Mouse (Mus musculus) stomach, postnatal 0 days (tissue): ENCODE data around the gene Snd1.

ENCODE experiments used
- CTCF ChIP-seq: IDR thresholded peaks from 2 replicates; pipeline ENCODE4 v1.5.1; 2016; ENCODE audit warnings: antibody characterized with exemption, low read depth, mild to moderate bottlenecking, moderate library complexity
- EP300 ChIP-seq: optimal IDR thresholded peaks from 2 replicates; pipeline ENCODE3; 2016; ENCODE audit warnings: antibody characterized with exemption

DNA sequence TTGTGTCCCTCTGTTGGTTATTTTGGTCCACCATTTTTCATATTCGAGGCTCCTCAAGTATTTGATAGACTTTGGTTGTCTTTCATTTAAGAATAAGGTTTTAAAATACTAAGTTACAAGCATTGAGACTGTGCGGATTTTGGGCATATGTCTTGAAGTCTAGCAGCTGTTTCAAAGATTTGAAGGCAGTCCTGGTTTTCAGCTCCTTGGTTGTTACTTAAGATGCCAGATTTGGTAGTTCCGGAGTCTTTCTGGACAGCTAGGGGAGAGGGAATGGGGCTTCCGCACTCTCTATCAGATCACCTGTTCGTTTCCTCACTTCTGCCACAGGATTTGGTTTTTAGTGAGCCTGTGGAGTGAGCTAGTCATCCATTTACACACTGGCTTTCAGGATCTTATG lies 61.5 kb downstream of the Snd1 start:
- TF ChIP-seq CTCF (no peak), EP300 (no peak)
